8 mouse cellular contexts compared by ENCODE assay signal in genomic region chr17:26601926-26602325, GRCm38 (mm10). TPM values are rescaled to one million over a fixed set of nuclear protein-coding genes. Genes with fewer than 3 reads are reported as not detected.
A peak's percentile ranks its signal among the peaks of the same experiment; 100 is the strongest.
DNase-seq lines count a peak whose midpoint lies in the region; ATAC-seq and TF ChIP-seq lines count a peak whose summit lies in the region.

No protein-coding gene starts in this region.

- DNase-seq in gastrocnemius, adult 2 months: peak; percentile 15
- DNase-seq in gastrocnemius, adult 18-20 months (ENCODE audit: low spot score): no peak
- no peak for DNase-seq in lung, postnatal 14 days
- no peak for DNase-seq in cerebellum, adult 18-20 months
- no peak for DNase-seq in cerebellum, adult 11 months

- no peak overlapping the region for H3K4me3 ChIP-seq in gastrocnemius, adult 2 months
- no peak overlapping the region for H3K4me3 ChIP-seq in lung, embryonic 16.5 days (ENCODE audit: low read length)
- H3K4me3 ChIP-seq in intestine, embryonic 16.5 days (ENCODE audit: low read length): no peak overlapping the region
- H3K4me3 ChIP-seq in neural tube, embryonic 15.5 days (replicated peaks): no peak overlapping the region

- TF ChIP-seq CTCF in gastrocnemius, adult 2 months (IDR thresholded peaks at IDR 0.05): no peak

- no peaks in the 10 kb centered on the region for H3K9me3 ChIP-seq in lung, embryonic 16.5 days (ENCODE audit: control insufficient read depth, low read length)
- H3K9me3 ChIP-seq in intestine, embryonic 16.5 days (ENCODE audit: control insufficient read depth, low read length): no peaks in the 10 kb centered on the region
- no peaks in the 10 kb centered on the region for H3K9me3 ChIP-seq in neural tube, embryonic 15.5 days (replicated peaks)

- 42% methylated on average over 6 of the region's 6 CpGs for WGBS in lung, embryonic 16.5 days
- WGBS in intestine, embryonic 16.5 days: 54% methylated on average over 6 of the region's 6 CpGs
- 55% methylated on average over 6 of the region's 6 CpGs for WGBS in neural tube, embryonic 15.5 days

- peaks cover 24% of the 10 kb centered on the region for H3K4me1 ChIP-seq in lung, embryonic 16.5 days (replicated peaks; ENCODE audit: control insufficient read depth, insufficient read depth, low read length)
- H3K4me1 ChIP-seq in intestine, embryonic 16.5 days (ENCODE audit: control insufficient read depth, insufficient read depth, low read length): peaks cover 20% of the 10 kb centered on the region
- peaks cover 40% of the 10 kb centered on the region for H3K4me1 ChIP-seq in neural tube, embryonic 15.5 days

- intact Hi-C loops in gastrocnemius, adult 2 months (cut with DNase I): no loop called here

- H3K27me3 ChIP-seq in lung, embryonic 16.5 days (ENCODE audit: control insufficient read depth, insufficient read depth, low read depth, low read length): no peaks in the 10 kb centered on the region
- no peaks in the 10 kb centered on the region for H3K27me3 ChIP-seq in intestine, embryonic 16.5 days (replicated peaks; ENCODE audit: control insufficient read depth, insufficient read depth, low read length)
- H3K27me3 ChIP-seq in neural tube, embryonic 15.5 days (replicated peaks): no peaks in the 10 kb centered on the region

- no peaks in the 10 kb centered on the region for H3K36me3 ChIP-seq in lung, embryonic 16.5 days (ENCODE audit: control insufficient read depth, insufficient read depth, low read length)
- H3K36me3 ChIP-seq in intestine, embryonic 16.5 days (ENCODE audit: control insufficient read depth, insufficient read depth, low read length): no peaks in the 10 kb centered on the region
- no peaks in the 10 kb centered on the region for H3K36me3 ChIP-seq in neural tube, embryonic 15.5 days

- 0 out of 2 replicates have a peak, but pooled peaks have one; percentile 16 for ATAC-seq in lung, embryonic 16.5 days (ENCODE audit: low read depth)
- ATAC-seq in intestine, embryonic 16.5 days: 0 out of 2 replicates have a peak, but pooled peaks have one; percentile 8
- ATAC-seq in neural tube, embryonic 15.5 days (ENCODE audit: low FRiP score): no peak

- H3K4me2 ChIP-seq in lung, embryonic 16.5 days (ENCODE audit: low read depth, low read length): no peak overlapping the region
- H3K4me2 ChIP-seq in intestine, embryonic 16.5 days (ENCODE audit: low read depth, low read length): no peak overlapping the region
- H3K4me2 ChIP-seq in neural tube, embryonic 15.5 days: no peak overlapping the region

- peak overlapping the region; percentile 80 for H3K27ac ChIP-seq in gastrocnemius, adult 2 months
- peak overlapping the region; percentile 67 for H3K27ac ChIP-seq in lung, embryonic 16.5 days (ENCODE audit: low read length)
- 0 out of 2 replicates have a peak overlapping the region, but pooled peaks have one; percentile 56 for H3K27ac ChIP-seq in intestine, embryonic 16.5 days (ENCODE audit: low read length)
- peak overlapping the region; percentile 69 for H3K27ac ChIP-seq in neural tube, embryonic 15.5 days (replicated peaks)

- 0 out of 2 replicates have a peak overlapping the region, but pooled peaks have one; percentile 19 for H3K9ac ChIP-seq in lung, embryonic 16.5 days (ENCODE audit: low read length)
- H3K9ac ChIP-seq in intestine, embryonic 16.5 days (ENCODE audit: low read depth, low read length): no peak overlapping the region
- H3K9ac ChIP-seq in neural tube, embryonic 15.5 days (replicated peaks): no peak overlapping the region

RNA-seq across cellular contexts. Expression of gene Dusp1, which starts 40.0 kb away (rescaled TPM):
- 10 to 100 TPM; 73.0 to 89.6 TPM for total RNA-seq in gastrocnemius, adult 2 months (2021)
- total RNA-seq in gastrocnemius, adult 18-20 months (2021): 100 to 1,000 TPM in 1 of 2 experiments, 10 to 100 TPM in 1; 66.1 to 117 TPM
- polyA plus RNA-seq in lung, embryonic 16.5 days (2015; fragmentation: Nextera tagmentation; extraction: Ambion mirVana): 25.2 and 28.4 TPM in 2 replicates
- polyA plus RNA-seq in intestine, embryonic 16.5 days (2015; fragmentation: Nextera tagmentation; extraction: Ambion mirVana): 12.2 and 14.4 TPM in 2 replicates
- polyA plus RNA-seq in neural tube, embryonic 15.5 days (2015; fragmentation: Nextera tagmentation; extraction: Ambion mirVana): 25.0 and 25.8 TPM in 2 replicates

RNA-seq across cellular contexts. Expression of gene Ergic1, which starts 40.6 kb away (rescaled TPM):
- total RNA-seq in gastrocnemius, adult 2 months (2021): 10 to 100 TPM; 40.3 to 60.3 TPM
- 10 to 100 TPM; 44.6 to 46.5 TPM for total RNA-seq in gastrocnemius, adult 18-20 months (2021)
- 84.3 and 94.6 TPM in 2 replicates for polyA plus RNA-seq in lung, embryonic 16.5 days (2015; fragmentation: Nextera tagmentation; extraction: Ambion mirVana)
- 88.6 and 91.2 TPM in 2 replicates for polyA plus RNA-seq in intestine, embryonic 16.5 days (2015; fragmentation: Nextera tagmentation; extraction: Ambion mirVana)
- 89.7 and 101 TPM in 2 replicates for polyA plus RNA-seq in neural tube, embryonic 15.5 days (2015; fragmentation: Nextera tagmentation; extraction: Ambion mirVana)
